Mouse (Mus musculus) brain, embryonic 14.5 days (tissue): ENCODE data around the gene Akr1b3.

ENCODE experiments used
- CTCF ChIP-seq: fragments of 200-500 bp; IDR thresholded peaks from 2 replicates; pipeline ENCODE4 v1.5.1; 2012; ENCODE audit warnings: inconsistent platforms, mild to moderate bottlenecking, moderate library complexity, borderline replicate concordance; ENCODE audit not compliant: insufficient read depth, insufficient read length; ENCODE audit errors: extremely low read depth
- POLR2A ChIP-seq: fragments of 200-500 bp; IDR thresholded peaks from 2 replicates; pipeline ENCODE4 v1.6.1; 2012; ENCODE audit warnings: mild to moderate bottlenecking, inconsistent platforms, borderline replicate concordance; ENCODE audit not compliant: poor library complexity, insufficient read depth, insufficient read length, severe bottlenecking; ENCODE audit errors: extremely low read depth

DNA sequence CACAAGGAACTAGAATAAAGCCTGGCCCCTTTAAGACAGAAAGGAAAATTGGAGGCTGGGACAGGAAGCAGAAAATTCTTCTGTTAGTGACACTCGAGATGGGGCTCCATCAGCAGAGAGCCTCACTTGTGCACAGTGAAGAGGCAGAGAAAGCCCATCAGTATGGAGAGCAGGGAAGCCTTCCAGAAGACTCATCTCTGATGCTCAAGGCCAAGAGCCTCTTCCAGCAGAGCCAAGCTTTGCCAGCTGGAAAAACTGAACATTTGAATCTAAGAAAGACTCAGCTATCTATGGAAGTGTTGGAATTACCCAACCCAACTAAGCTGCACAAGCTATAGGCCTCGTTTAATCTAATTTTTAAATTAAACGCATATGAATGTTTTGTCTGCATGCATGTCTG lies 30.4 kb downstream of the Akr1b3 start:
- no peak for TF ChIP-seq CTCF
- no peak for TF ChIP-seq POLR2A
